In the genomic region with DNA sequence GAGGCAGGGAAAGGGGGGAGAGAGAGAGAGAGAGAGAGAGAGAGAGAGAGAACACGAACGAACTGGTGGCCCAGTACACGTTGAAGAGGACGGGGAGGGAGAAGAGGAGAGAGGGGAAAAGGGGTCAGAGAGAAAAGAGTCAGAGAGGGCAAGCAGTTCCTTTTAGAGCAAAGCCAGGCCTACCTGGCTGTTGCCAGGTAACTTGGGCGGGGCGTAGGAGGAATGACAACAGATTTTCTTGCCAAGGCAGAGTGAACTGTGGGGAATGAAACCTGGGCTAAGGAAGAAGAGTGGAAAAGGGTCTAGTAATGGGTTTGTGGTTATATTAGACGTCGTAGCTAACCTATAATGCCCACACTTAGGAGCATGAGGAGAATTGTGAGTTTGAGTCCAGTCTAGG, we compare ENCODE assay signal across 8 mouse cellular contexts. TPM values are rescaled to one million over a fixed set of nuclear protein-coding genes. Genes with fewer than 3 reads are reported as not detected.
A peak's percentile ranks its signal among the peaks of the same experiment; 100 is the strongest.
DNase-seq lines count a peak whose midpoint lies in the region; ATAC-seq and TF ChIP-seq lines count a peak whose summit lies in the region.

No protein-coding gene starts in this region.

- no peaks in the 10 kb centered on the region for H3K9me3 ChIP-seq in lung, embryonic 14.5 days (ENCODE audit: low read depth, low read length)
- no peaks in the 10 kb centered on the region for H3K9me3 ChIP-seq in forebrain, embryonic 12.5 days
- no peaks in the 10 kb centered on the region for H3K9me3 ChIP-seq in limb, embryonic 15.5 days
- no peaks in the 10 kb centered on the region for H3K9me3 ChIP-seq in stomach, embryonic 14.5 days (ENCODE audit: control insufficient read depth, low read depth, low read length)

- H3K36me3 ChIP-seq in lung, embryonic 14.5 days (ENCODE audit: insufficient read depth), result peaks cover 12% of the 10 kb centered on the region; the same call in 1 of the 2 replicates
- H3K36me3 ChIP-seq in forebrain, embryonic 12.5 days (replicated peaks), result peaks cover 18% of the 10 kb centered on the region
- peaks cover 20% of the 10 kb centered on the region for H3K36me3 ChIP-seq in limb, embryonic 15.5 days
- H3K36me3 ChIP-seq in stomach, embryonic 14.5 days (ENCODE audit: control insufficient read depth, insufficient read depth, low read length), result peaks cover 7% of the 10 kb centered on the region

- WGBS in lung, embryonic 14.5 days, result 44% methylated on average over 8 of the region's 8 CpGs
- WGBS in forebrain, embryonic 12.5 days, result 47% methylated on average over 8 of the region's 8 CpGs
- 40% methylated on average over 8 of the region's 8 CpGs for WGBS in limb, embryonic 15.5 days
- WGBS in stomach, embryonic 14.5 days, result 36% methylated on average over 8 of the region's 8 CpGs

- peak overlapping the region; percentile 85; the same call in 1 of the 2 replicates for H3K9ac ChIP-seq in lung, embryonic 14.5 days
- H3K9ac ChIP-seq in forebrain, embryonic 12.5 days, result peak overlapping the region; percentile 76
- H3K9ac ChIP-seq in limb, embryonic 15.5 days, result no peak overlapping the region
- no peak overlapping the region for H3K9ac ChIP-seq in stomach, embryonic 14.5 days (replicated peaks; ENCODE audit: low read depth, low read length)

- H3K27me3 ChIP-seq in lung, embryonic 14.5 days (ENCODE audit: insufficient read depth, low read length), result no peaks in the 10 kb centered on the region
- H3K27me3 ChIP-seq in forebrain, embryonic 12.5 days, result no peaks in the 10 kb centered on the region
- H3K27me3 ChIP-seq in limb, embryonic 15.5 days, result no peaks in the 10 kb centered on the region
- no peaks in the 10 kb centered on the region for H3K27me3 ChIP-seq in stomach, embryonic 14.5 days (ENCODE audit: control insufficient read depth, insufficient read depth, low read length)

- DNase-seq in lung, embryonic 14.5 days, result no peak
- no peak for DNase-seq in lung, postnatal 4 days
- no peak for DNase-seq in spleen, postnatal 4 days (ENCODE audit: low spot score in 2 of 2)
- DNase-seq in cerebellum, adult 8-10 months, result no peak
- DNase-seq in layer of hippocampus, postnatal 36 days, result no peak

- no peak for TF ChIP-seq CTCF in lung, embryonic 14.5 days (IDR thresholded peaks at IDR 0.05; ENCODE audit: low read depth)

- ATAC-seq in lung, embryonic 14.5 days (ENCODE audit: insufficient read depth), result no peak
- ATAC-seq in forebrain, embryonic 12.5 days (ENCODE audit: low FRiP score), result no peak
- ATAC-seq in limb, embryonic 15.5 days (ENCODE audit: insufficient number of reproducible peaks, low FRiP score, low TSS enrichment, low read depth), result no peak
- ATAC-seq in stomach, embryonic 14.5 days (ENCODE audit: insufficient number of reproducible peaks, insufficient read depth, low FRiP score, low read depth), result no peak

- H3K27ac ChIP-seq in lung, embryonic 14.5 days (ENCODE audit: low read depth), result no peak overlapping the region
- H3K27ac ChIP-seq in forebrain, embryonic 12.5 days, result no peak overlapping the region
- no peak overlapping the region for H3K27ac ChIP-seq in limb, embryonic 15.5 days
- no peak overlapping the region for H3K27ac ChIP-seq in stomach, embryonic 14.5 days (ENCODE audit: low read length)

- H3K4me3 ChIP-seq in lung, embryonic 14.5 days (ENCODE audit: low read depth, low read length), result peak overlapping the region; percentile 88; the same call in 1 of the 2 replicates
- H3K4me3 ChIP-seq in forebrain, embryonic 12.5 days (replicated peaks), result peak overlapping the region; percentile 69
- H3K4me3 ChIP-seq in limb, embryonic 15.5 days, result peak overlapping the region; percentile 74; the same call in 1 of the 2 replicates
- peak overlapping the region; percentile 79; the same call in 1 of the 2 replicates for H3K4me3 ChIP-seq in stomach, embryonic 14.5 days (ENCODE audit: low read depth, low read length)

- no peaks in the 10 kb centered on the region for H3K4me1 ChIP-seq in lung, embryonic 14.5 days (ENCODE audit: insufficient read depth)
- H3K4me1 ChIP-seq in forebrain, embryonic 12.5 days, result peaks cover 15% of the 10 kb centered on the region
- peaks cover 12% of the 10 kb centered on the region for H3K4me1 ChIP-seq in limb, embryonic 15.5 days
- no peaks in the 10 kb centered on the region for H3K4me1 ChIP-seq in stomach, embryonic 14.5 days (ENCODE audit: control insufficient read depth, insufficient read depth, low read length)

- H3K4me2 ChIP-seq in lung, embryonic 14.5 days, result peak overlapping the region; percentile 82
- peak overlapping the region; percentile 72 for H3K4me2 ChIP-seq in forebrain, embryonic 12.5 days
- H3K4me2 ChIP-seq in limb, embryonic 15.5 days, result peak overlapping the region; percentile 57
- H3K4me2 ChIP-seq in stomach, embryonic 14.5 days (replicated peaks; ENCODE audit: low read depth, low read length), result peak overlapping the region; percentile 79

RNA-seq across cellular contexts. Expression of a gene that starts 0.9 kb away (rescaled TPM):
- polyA plus RNA-seq in lung, embryonic 14.5 days (2014; fragmentation: Nextera tagmentation; extraction: Ambion mirVana), result 27.7 and 29.0 TPM in 2 replicates
- polyA plus RNA-seq in forebrain, embryonic 12.5 days (2016; fragmentation: Nextera tagmentation; extraction: Ambion mirVana), result 27.8 and 30.4 TPM in 2 replicates
- 27.1 and 28.3 TPM in 2 replicates for polyA plus RNA-seq in limb, embryonic 15.5 days (2015; fragmentation: Nextera tagmentation; extraction: Ambion mirVana)
- polyA plus RNA-seq in stomach, embryonic 14.5 days (2014; fragmentation: Nextera tagmentation; extraction: Ambion mirVana), result 25.9 and 28.2 TPM in 2 replicates
- 10 to 100 TPM in 1 of 2 experiments, 1 to 10 TPM in 1; 9.9 to 12.6 TPM for total RNA-seq in layer of hippocampus, postnatal 36 days (2021)

RNA-seq across cellular contexts. Expression of a gene that starts 11.0 kb away (rescaled TPM):
- 1.1 and 1.6 TPM in 2 replicates for polyA plus RNA-seq in lung, embryonic 14.5 days (2014; fragmentation: Nextera tagmentation; extraction: Ambion mirVana)
- polyA plus RNA-seq in forebrain, embryonic 12.5 days (2016; fragmentation: Nextera tagmentation; extraction: Ambion mirVana), result 1.4 and 1.7 TPM in 2 replicates
- polyA plus RNA-seq in limb, embryonic 15.5 days (2015; fragmentation: Nextera tagmentation; extraction: Ambion mirVana), result 1.9 and 2.5 TPM in 2 replicates
- polyA plus RNA-seq in stomach, embryonic 14.5 days (2014; fragmentation: Nextera tagmentation; extraction: Ambion mirVana), result 2.3 and 3.0 TPM in 2 replicates
- 1 to 10 TPM; 6.0 to 6.5 TPM for total RNA-seq in layer of hippocampus, postnatal 36 days (2021)

RNA-seq across cellular contexts. Expression of a gene that starts 40.8 kb away (rescaled TPM):
- polyA plus RNA-seq in lung, embryonic 14.5 days (2014; fragmentation: Nextera tagmentation; extraction: Ambion mirVana), result 5.5 and 6.6 TPM in 2 replicates
- polyA plus RNA-seq in forebrain, embryonic 12.5 days (2016; fragmentation: Nextera tagmentation; extraction: Ambion mirVana), result 2.8 and 2.9 TPM in 2 replicates
- 9.2 and 10.1 TPM in 2 replicates for polyA plus RNA-seq in limb, embryonic 15.5 days (2015; fragmentation: Nextera tagmentation; extraction: Ambion mirVana)
- 8.4 TPM in 2 replicates for polyA plus RNA-seq in stomach, embryonic 14.5 days (2014; fragmentation: Nextera tagmentation; extraction: Ambion mirVana)
- total RNA-seq in layer of hippocampus, postnatal 36 days (2021), result 1 to 10 TPM; 3.8 to 3.9 TPM

RNA-seq across cellular contexts. Expression of a gene that starts 53.7 kb away (rescaled TPM):
- polyA plus RNA-seq in lung, embryonic 14.5 days (2014; fragmentation: Nextera tagmentation; extraction: Ambion mirVana), result 16.2 and 16.3 TPM in 2 replicates
- polyA plus RNA-seq in forebrain, embryonic 12.5 days (2016; fragmentation: Nextera tagmentation; extraction: Ambion mirVana), result 19.5 and 20.1 TPM in 2 replicates
- polyA plus RNA-seq in limb, embryonic 15.5 days (2015; fragmentation: Nextera tagmentation; extraction: Ambion mirVana), result 8.7 and 9.3 TPM in 2 replicates
- polyA plus RNA-seq in stomach, embryonic 14.5 days (2014; fragmentation: Nextera tagmentation; extraction: Ambion mirVana), result 15.1 and 16.3 TPM in 2 replicates
- total RNA-seq in layer of hippocampus, postnatal 36 days (2021), result 1 to 10 TPM; 3.1 to 3.2 TPM

Comparison
In these comparisons a context has a peak if more than half of its experiments do, and no peak if none do; other contexts are left out.
1. H3K9ac ChIP-seq: peak in lung, embryonic 14.5 days (single experiment) and forebrain, embryonic 12.5 days (single experiment); none in limb, embryonic 15.5 days (single experiment) and stomach, embryonic 14.5 days (single experiment).
2. Peak in every context shown above with its lines, with median percentiles within 50 percentile points of each other: H3K4me2 ChIP-seq and H3K4me3 ChIP-seq.